Mouse (Mus musculus): ENCODE data around the gene Pik3c2g.

DNA sequence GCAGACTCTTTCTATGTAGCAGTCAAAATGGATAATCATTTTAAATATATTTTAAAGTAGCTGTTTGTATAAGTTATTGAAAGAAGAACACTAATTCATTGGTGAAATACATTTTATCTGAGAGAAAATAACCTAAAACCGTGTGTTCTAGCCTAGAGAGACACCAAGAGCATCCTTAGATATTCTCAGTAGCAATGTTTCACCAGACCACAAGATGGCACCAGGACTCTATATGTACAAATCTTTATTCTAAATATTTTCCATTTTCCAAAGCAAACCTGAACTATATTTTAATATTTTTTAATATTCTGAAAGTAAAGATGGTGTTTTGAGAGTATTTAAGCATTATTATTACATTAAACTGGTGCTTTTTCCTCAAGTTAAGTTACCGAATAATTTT, 48.6 kb upstream of the Pik3c2g start:
- TF ChIP-seq EP300 (IDR thresholded peaks at IDR 0.05; ENCODE audit: insufficient read depth, low read depth, low read length) (no peak), CTCF (IDR thresholded peaks at IDR 0.05; ENCODE audit: low read depth, low read length) (no peak), POLR2A (IDR thresholded peaks at IDR 0.05; ENCODE audit: insufficient read depth, low read length) (no peak)
